Mouse (Mus musculus): ENCODE measurements around the gene Olfr492.

Gene Olfr492

GRCm38 (mm10) chr7:108323574-108323973, at the start of gene Olfr492:
TSS of gene Olfr492 (minus strand) at chr7:108323674.
- DNase-seq (ENCODE audit: low spot score): no peak

DNA sequence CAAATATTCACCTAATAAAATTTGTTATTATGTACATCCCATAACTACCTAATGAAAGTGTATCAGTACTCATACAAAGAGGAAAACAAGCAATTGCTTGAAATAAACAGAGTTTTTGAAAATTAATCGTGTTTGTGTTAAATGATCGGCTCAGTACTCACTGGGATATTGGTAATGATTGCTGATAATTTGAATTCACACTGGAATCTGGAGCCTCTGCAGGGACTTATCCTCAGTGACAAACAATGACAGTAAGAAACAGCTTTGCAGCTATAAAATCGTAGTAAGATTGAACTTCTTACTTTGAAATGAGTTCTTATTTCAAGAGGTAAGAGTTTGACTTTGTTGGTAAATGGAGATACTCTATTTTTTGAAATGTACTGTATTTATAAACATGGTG, 41.6 kb upstream of the Olfr492 start, which contains the start of gene Olfr494:
Gene Olfr494, plus strand, starts transcription at position 301 of the 400 bp plus-strand sequence.
- no peak for DNase-seq (ENCODE audit: low spot score)

DNA sequence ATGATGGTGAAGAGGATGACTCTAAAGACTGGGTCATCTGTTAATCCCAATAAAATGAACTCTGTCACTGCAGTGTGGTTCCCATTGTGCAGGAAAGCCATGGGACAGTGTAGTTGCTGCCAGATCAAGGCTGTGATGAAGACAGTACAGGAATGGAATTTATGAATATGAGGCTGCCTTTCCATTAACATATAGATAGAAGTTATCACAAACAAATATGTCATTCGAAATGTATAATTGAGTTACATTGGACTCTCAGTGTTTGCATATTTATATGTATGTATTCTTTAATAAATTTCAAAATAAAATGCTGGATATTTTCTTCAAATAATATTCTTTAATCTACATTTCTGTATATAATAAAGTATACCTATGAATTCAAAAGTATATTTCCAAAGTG, 23.4 kb upstream of the Olfr492 start, which contains the start of gene Olfr493:
Gene Olfr493, minus strand, starts transcription at position 101 of the 400 bp plus-strand sequence.
- DNase-seq (ENCODE audit: low spot score): no peak

GRCm38 (mm10) chr7:108313151-108313550, 10.3 kb downstream of the Olfr492 start, which contains the start of gene Olfr491:
TSS of gene Olfr491 (plus strand) at chr7:108313451.
- no peak for DNase-seq (ENCODE audit: low spot score)

DNA sequence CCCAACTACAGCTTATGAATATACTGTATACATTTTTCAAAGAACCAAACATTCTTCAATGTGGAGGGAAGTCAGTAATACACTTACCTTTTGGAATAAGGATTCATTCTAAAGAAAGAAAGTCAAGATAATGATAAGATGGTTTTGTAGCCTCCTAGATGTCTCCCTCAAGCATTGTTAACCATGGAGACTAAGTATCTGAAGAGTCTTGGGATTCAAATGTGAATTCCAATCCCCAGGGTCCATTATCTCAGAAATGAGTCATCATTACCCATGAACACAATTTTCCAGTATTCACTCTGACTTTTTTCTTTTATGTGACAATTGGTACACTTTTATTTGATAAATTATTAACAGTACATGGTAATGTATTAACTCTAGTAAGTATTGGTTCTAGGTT, 34.6 kb downstream of the Olfr492 start, which contains the start of gene Olfr490:
Gene Olfr490, minus strand, starts transcription at position 101 of the 400 bp plus-strand sequence.
- DNase-seq (ENCODE audit: low spot score): no peak
